Mouse (Mus musculus): ENCODE data around the gene Nav2. TPM values are rescaled to one million over a fixed set of nuclear protein-coding genes. Genes with fewer than 3 reads are reported as not detected.

Gene Nav2
- polyA plus RNA-seq, 1 experiment from 2014 or later, result 6.0 TPM

DNA sequence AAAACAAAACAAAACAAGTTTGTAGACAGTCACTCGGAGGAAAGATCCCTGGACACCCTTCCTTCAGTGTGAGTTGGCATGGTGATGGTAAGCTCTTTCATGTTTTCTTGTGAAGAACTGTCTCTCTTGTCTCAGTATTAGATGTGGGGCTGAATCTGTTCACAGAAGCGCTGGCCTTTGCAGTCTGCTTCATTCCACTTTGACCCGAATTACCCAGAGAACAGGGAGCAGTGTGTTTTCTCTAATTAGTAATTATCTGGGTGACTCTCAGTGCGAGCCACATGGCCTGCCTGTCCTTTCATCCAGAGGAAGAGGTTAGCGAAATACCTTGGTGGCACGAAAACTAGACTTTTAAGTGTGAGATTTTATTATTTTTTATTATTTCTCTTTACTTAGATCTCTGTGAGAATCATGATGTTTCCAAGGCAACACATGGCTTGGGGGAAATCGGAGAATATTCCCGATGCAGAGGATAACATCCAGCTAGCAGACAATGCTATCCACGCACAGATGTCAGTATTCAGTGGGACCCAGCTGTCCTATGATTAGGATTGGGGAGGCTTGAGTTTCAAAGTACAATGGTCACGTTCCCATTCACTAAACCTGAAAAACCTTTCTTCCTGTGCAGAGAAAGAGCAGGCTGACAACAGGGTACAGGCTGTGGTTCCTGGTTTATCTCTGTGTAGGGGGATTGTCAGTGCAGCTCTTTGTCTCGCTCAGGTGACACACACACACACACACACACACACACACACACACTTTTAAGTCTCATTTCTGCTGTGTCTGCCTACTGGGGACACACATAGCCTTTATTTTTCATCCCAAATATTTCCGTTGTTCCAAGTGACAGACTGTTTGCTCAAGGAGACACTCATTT, 6.4 kb downstream of the Nav2 start:
- no peaks in the 10 kb centered on the region for H3K9me3 ChIP-seq (ENCODE audit: control insufficient read depth, low read length)
- no peak overlapping the region for H3K4me2 ChIP-seq (replicated peaks; ENCODE audit: low read depth)
- WGBS, result 72% methylated on average over 12 of the region's 12 CpGs
- ATAC-seq (ENCODE audit: low FRiP score, low TSS enrichment), result no peak
- no peak overlapping the region for H3K27ac ChIP-seq (replicated peaks)
- H3K4me3 ChIP-seq (ENCODE audit: low read depth, low read length), result no peak overlapping the region
- no peak overlapping the region for H3K9ac ChIP-seq (ENCODE audit: low read length)
- H3K36me3 ChIP-seq (ENCODE audit: control insufficient read depth, insufficient read depth, low read length), result no peaks in the 10 kb centered on the region
- H3K4me1 ChIP-seq (replicated peaks; ENCODE audit: control insufficient read depth, insufficient read depth), result no peaks in the 10 kb centered on the region
- no peak for TF ChIP-seq EP300 (optimal IDR thresholded peaks at IDR 0.05)
- no peak for TF ChIP-seq CTCF (IDR thresholded peaks at IDR 0.05; ENCODE audit: low read depth)
- no peak for DNase-seq (ENCODE audit: low spot score)
- H3K27me3 ChIP-seq (ENCODE audit: control insufficient read depth, insufficient read depth, low read length), result no peaks in the 10 kb centered on the region

DNA sequence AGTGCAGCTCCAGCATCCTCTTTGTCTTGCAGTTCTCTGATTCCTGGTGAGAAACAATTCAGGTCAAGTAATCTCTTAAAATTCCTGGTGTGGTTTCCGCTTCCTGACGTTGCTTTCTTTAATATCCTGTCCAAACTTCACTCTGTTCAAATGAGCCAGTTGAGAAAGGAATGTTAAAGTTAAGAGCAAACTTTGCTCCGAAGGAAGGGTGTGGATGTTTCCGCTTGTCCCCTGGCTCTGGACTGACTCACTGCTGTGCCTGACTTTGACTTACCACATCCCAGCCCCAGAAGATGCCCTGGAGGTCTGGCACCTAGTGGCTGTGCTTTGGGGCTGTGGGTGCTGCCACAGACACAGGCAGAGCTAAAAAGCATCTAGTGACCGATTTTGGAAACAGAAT, 8.9 kb downstream of the Nav2 start:
- 24% methylated on average over 5 of the region's 5 CpGs for WGBS
- H3K4me2 ChIP-seq (replicated peaks; ENCODE audit: low read depth), result no peak overlapping the region
- H3K4me1 ChIP-seq (replicated peaks; ENCODE audit: control insufficient read depth, insufficient read depth), result no peaks in the 10 kb centered on the region
- H3K4me3 ChIP-seq (ENCODE audit: low read depth, low read length), result no peak overlapping the region
- ATAC-seq (ENCODE audit: low FRiP score, low TSS enrichment), result 0 out of 2 replicates have a peak, but pooled peaks have one; percentile 21
- H3K9ac ChIP-seq (ENCODE audit: low read length), result no peak overlapping the region
- no peak for DNase-seq (ENCODE audit: low spot score)
- no peaks in the 10 kb centered on the region for H3K27me3 ChIP-seq (ENCODE audit: control insufficient read depth, insufficient read depth, low read length)
- no peak overlapping the region for H3K27ac ChIP-seq (replicated peaks)
- no peaks in the 10 kb centered on the region for H3K9me3 ChIP-seq (ENCODE audit: control insufficient read depth, low read length)
- no peaks in the 10 kb centered on the region for H3K36me3 ChIP-seq (ENCODE audit: control insufficient read depth, insufficient read depth, low read length)
- TF ChIP-seq CTCF (IDR thresholded peaks at IDR 0.05; ENCODE audit: low read depth) (0 out of 2 replicates have a peak, but pooled peaks have one; percentile 9), EP300 (optimal IDR thresholded peaks at IDR 0.05) (no peak)

DNA sequence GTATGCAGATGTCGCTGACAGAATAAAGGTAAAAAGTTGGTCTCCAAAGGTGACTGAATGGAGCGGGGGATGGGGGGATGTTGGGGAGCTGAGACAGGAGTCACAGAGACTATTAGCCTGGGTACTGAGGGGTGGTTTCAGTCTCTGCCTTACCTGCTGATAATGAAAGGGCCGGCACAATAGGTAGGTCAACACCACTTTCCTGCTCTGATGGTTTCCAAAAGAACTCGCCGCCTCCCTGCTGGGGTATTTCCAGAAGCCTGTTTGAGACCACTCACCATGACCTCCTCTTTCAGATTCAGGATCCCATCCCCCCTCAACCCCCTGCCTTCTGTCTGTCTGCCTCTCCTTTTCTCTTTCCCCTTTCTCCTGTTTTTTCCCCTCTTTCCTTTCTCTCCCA, 9.5 kb downstream of the Nav2 start:
- ATAC-seq (ENCODE audit: low FRiP score, low TSS enrichment), result no peak
- Histone ChIP-seq H3K4me1 (replicated peaks; ENCODE audit: control insufficient read depth, insufficient read depth) (no peaks in the 10 kb centered on the region), H3K27ac (replicated peaks) (no peak overlapping the region), H3K4me3 (ENCODE audit: low read depth, low read length) (no peak overlapping the region), H3K36me3 (ENCODE audit: control insufficient read depth, insufficient read depth, low read length) (no peaks in the 10 kb centered on the region), H3K9ac (ENCODE audit: low read length) (no peak overlapping the region), H3K4me2 (replicated peaks; ENCODE audit: low read depth) (no peak overlapping the region), H3K9me3 (ENCODE audit: control insufficient read depth, low read length) (no peaks in the 10 kb centered on the region), H3K27me3 (ENCODE audit: control insufficient read depth, insufficient read depth, low read length) (no peaks in the 10 kb centered on the region)
- no peak for DNase-seq (ENCODE audit: low spot score)
- WGBS, result 20% methylated on average over 4 of the region's 5 CpGs
- TF ChIP-seq CTCF (IDR thresholded peaks at IDR 0.05; ENCODE audit: low read depth) (no peak), EP300 (optimal IDR thresholded peaks at IDR 0.05) (no peak)

DNA sequence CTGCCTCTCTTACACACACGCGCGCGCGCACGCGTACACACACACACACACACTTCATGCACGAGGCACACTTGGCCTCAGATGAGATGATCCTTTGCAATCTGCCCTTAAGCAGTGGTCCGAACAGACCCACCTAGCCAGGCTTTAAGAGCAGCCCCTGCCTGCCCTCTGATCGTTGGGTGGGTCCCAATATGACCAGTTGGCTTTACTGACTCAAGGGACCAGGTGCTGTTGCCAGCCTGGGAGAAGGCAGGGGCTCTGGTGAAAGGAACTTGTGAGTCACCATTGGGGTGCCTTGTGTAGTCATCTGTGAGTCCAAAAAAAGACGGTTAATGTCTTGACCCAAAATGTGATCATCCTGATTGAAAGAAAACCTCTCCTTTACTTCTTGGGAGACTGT, 9.9 kb downstream of the Nav2 start:
- no peaks in the 10 kb centered on the region for H3K27me3 ChIP-seq (ENCODE audit: control insufficient read depth, insufficient read depth, low read length)
- no peak for TF ChIP-seq CTCF (IDR thresholded peaks at IDR 0.05; ENCODE audit: low read depth)
- TF ChIP-seq EP300 (optimal IDR thresholded peaks at IDR 0.05), result no peak

DNA sequence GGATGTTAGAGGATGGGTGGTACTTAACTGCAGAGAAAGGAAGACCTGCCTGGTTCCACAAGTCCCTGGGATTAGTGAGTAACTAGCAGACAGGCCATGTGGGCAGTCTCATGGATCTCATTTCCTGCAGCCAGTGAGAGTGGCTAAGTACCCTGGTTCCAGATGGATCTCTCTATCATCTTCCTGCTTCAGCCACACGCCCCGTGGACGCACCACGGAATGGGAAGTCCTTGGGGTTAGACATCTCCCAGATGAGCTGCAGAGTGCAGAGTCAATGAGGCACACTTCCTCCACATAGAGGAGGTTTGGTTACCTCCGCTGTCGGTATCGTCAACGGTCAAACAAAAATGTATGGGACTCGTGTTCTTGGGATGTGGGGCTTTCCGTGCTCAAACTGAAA, 15.1 kb downstream of the Nav2 start:
- DNase-seq (ENCODE audit: low spot score) (no peak), ATAC-seq (ENCODE audit: low FRiP score, low TSS enrichment) (no peak)
- Histone ChIP-seq H3K9me3 (ENCODE audit: control insufficient read depth, low read length) (no peaks in the 10 kb centered on the region), H3K4me1 (replicated peaks; ENCODE audit: control insufficient read depth, insufficient read depth) (no peaks in the 10 kb centered on the region), H3K4me2 (replicated peaks; ENCODE audit: low read depth) (no peak overlapping the region), H3K27ac (replicated peaks) (no peak overlapping the region), H3K27me3 (ENCODE audit: control insufficient read depth, insufficient read depth, low read length) (no peaks in the 10 kb centered on the region), H3K4me3 (ENCODE audit: low read depth, low read length) (no peak overlapping the region), H3K36me3 (ENCODE audit: control insufficient read depth, insufficient read depth, low read length) (no peaks in the 10 kb centered on the region), H3K9ac (ENCODE audit: low read length) (no peak overlapping the region)
- TF ChIP-seq CTCF (IDR thresholded peaks at IDR 0.05; ENCODE audit: low read depth) (no peak), EP300 (optimal IDR thresholded peaks at IDR 0.05) (no peak)
- WGBS, result 72% methylated on average over 10 of the region's 10 CpGs

More for the DNA sequence above, 9.9 kb downstream of the Nav2 start:
- Histone ChIP-seq H3K4me3 (ENCODE audit: low read depth, low read length) (no peak overlapping the region), H3K9ac (ENCODE audit: low read length) (no peak overlapping the region), H3K4me1 (replicated peaks; ENCODE audit: control insufficient read depth, insufficient read depth) (no peaks in the 10 kb centered on the region), H3K4me2 (replicated peaks; ENCODE audit: low read depth) (no peak overlapping the region), H3K9me3 (ENCODE audit: control insufficient read depth, low read length) (no peaks in the 10 kb centered on the region), H3K27ac (replicated peaks) (no peak overlapping the region), H3K36me3 (ENCODE audit: control insufficient read depth, insufficient read depth, low read length) (no peaks in the 10 kb centered on the region)
- ATAC-seq (ENCODE audit: low FRiP score, low TSS enrichment) (no peak), DNase-seq (ENCODE audit: low spot score) (no peak)
- WGBS, result 44% methylated on average over 11 of the region's 11 CpGs

DNA sequence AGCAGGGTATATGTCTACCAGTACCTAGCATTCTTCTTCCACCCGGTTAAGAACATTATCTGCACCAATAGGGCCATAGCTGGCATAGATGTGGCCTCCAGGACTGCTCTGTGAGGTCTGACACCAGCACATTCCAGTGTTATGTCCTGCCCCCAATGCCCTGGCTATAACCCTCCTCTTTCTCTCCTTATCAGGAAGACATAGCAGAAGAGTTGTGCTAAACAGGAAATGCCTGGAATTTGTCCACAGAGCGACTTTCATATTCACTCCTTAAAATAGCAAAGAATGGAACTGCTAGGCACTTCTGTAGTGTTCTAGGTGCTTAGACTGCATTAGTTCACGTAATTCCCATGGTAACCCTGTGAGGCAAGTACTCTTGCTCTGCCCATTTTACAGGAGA, 16.7 kb downstream of the Nav2 start:
- no peak overlapping the region for H3K27ac ChIP-seq (replicated peaks)
- no peaks in the 10 kb centered on the region for H3K9me3 ChIP-seq (ENCODE audit: control insufficient read depth, low read length)
- H3K4me3 ChIP-seq (ENCODE audit: low read depth, low read length), result no peak overlapping the region
- 63% methylated on average over 3 of the region's 3 CpGs for WGBS
- H3K27me3 ChIP-seq (ENCODE audit: control insufficient read depth, insufficient read depth, low read length), result no peaks in the 10 kb centered on the region
- no peaks in the 10 kb centered on the region for H3K36me3 ChIP-seq (ENCODE audit: control insufficient read depth, insufficient read depth, low read length)
- H3K9ac ChIP-seq (ENCODE audit: low read length), result no peak overlapping the region
- ATAC-seq (ENCODE audit: low FRiP score, low TSS enrichment) (no peak), DNase-seq (ENCODE audit: low spot score) (no peak)
- H3K4me2 ChIP-seq (replicated peaks; ENCODE audit: low read depth), result no peak overlapping the region
- TF ChIP-seq CTCF (IDR thresholded peaks at IDR 0.05; ENCODE audit: low read depth) (no peak), EP300 (optimal IDR thresholded peaks at IDR 0.05) (no peak)
- H3K4me1 ChIP-seq (replicated peaks; ENCODE audit: control insufficient read depth, insufficient read depth), result no peaks in the 10 kb centered on the region
